ENCODE assay signal across 10 mouse cellular contexts in the genomic region with DNA sequence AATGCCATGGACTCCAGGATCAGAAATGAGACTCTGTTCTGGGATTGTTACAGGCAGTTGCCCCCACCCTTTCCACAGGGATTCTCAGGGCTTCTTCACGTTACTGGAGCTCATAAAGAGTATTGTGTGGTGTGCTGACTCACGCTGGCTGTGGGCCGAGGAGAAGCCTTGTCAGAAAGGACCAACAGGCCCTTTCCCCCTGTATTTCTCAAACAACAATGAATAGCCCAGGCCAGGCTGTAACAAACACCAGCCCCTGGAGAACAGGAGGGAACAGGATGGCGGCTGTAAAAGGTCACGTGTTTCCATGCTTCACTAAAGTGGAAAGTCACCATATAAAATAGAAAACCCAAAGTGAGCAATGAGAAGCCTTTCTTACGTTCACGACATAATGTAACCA. TPM values are rescaled to one million over a fixed set of nuclear protein-coding genes. Genes with fewer than 3 reads are reported as not detected.
DNase-seq lines count a peak whose midpoint lies in the region; ATAC-seq and TF ChIP-seq lines count a peak whose summit lies in the region.
"Had no signal": no experiment of that assay in that cellular context is flagged by ENCODE, and none has a peak within 500 bp of the region (broad histone marks: within the 10 kb centered on the region; RNA-seq: fewer than 3 reads in every experiment).

No protein-coding gene starts in this region.

- no peaks in the 10 kb centered on the region for H3K9me3 ChIP-seq in liver, postnatal 0 days (ENCODE audit: low read length)

- H3K27ac ChIP-seq in liver, postnatal 0 days (ENCODE audit: low read depth), result peak overlapping the region; percentile 30

- H3K9ac ChIP-seq in liver, postnatal 0 days (replicated peaks), result no peak overlapping the region

- TF ChIP-seq EP300 in liver, postnatal 0 days (IDR thresholded peaks at IDR 0.05; ENCODE audit: low read depth), result no peak

- H3K4me2 ChIP-seq in liver, postnatal 0 days (ENCODE audit: low read depth, low read length), result no peak overlapping the region

- peak; percentile 34 for DNase-seq in kidney, postnatal 10 days
- DNase-seq in kidney, adult 11 months, result no peak
- DNase-seq in NIH3T3 (ENCODE audit: low read depth), result peak; percentile 91
- DNase-seq in gastrocnemius, adult 8-10 months (ENCODE audit: low spot score in 2 of 2), result peak; percentile 20 to 24
- DNase-seq in liver, postnatal 0 days, result no peak
- no peak for DNase-seq in testis, postnatal 14 days (ENCODE audit: low spot score)
- no peak for DNase-seq in thymus, postnatal 10 days (ENCODE audit: low spot score in 2 of 2)
- no peak for DNase-seq in cerebellum, adult 9-11 months
- DNase-seq: kidney, adult 8-10 months; right cerebral cortex, postnatal 4 days had no signal

- ATAC-seq in liver, postnatal 0 days, result no peak

- H3K27me3 ChIP-seq in liver, postnatal 0 days (ENCODE audit: insufficient read depth, low read length), result peaks cover 3% of the 10 kb centered on the region; the same call in 1 of the 2 replicates

- H3K4me1 ChIP-seq in liver, postnatal 0 days (ENCODE audit: insufficient read depth), result peaks cover 35% of the 10 kb centered on the region

- WGBS in liver, postnatal 0 days (ENCODE audit: insufficient replicate concordance), result 51% methylated on average over 7 of the region's 7 CpGs

- no peak overlapping the region for H3K4me3 ChIP-seq in liver, postnatal 0 days (ENCODE audit: low read depth, low read length)

- H3K36me3 ChIP-seq in liver, postnatal 0 days (replicated peaks; ENCODE audit: insufficient read depth, low read length), result no peaks in the 10 kb centered on the region

- no peak for TF ChIP-seq CTCF in liver, postnatal 0 days (IDR thresholded peaks at IDR 0.05; ENCODE audit: low read depth)

RNA-seq across cellular contexts. Expression of a gene that starts 28.2 kb away (rescaled TPM):
- 1 to 10 TPM; 3.7 to 7.8 (median 7.1) TPM for total RNA-seq in gastrocnemius, adult 8-10 months (2022)
- polyA plus RNA-seq in liver, postnatal 0 days (2015; fragmentation: Nextera tagmentation; extraction: Ambion mirVana), result 5.9 and 6.2 TPM in 2 replicates

Comparison
In these comparisons a context has a peak if more than half of its experiments do, and no peak if none do; other contexts are left out.
1. DNase-seq: peak in kidney, postnatal 10 days (single experiment), NIH3T3 (single experiment) and gastrocnemius, adult 8-10 months (2 of 2); none in kidney, adult 11 months (single experiment), liver, postnatal 0 days (single experiment), testis, postnatal 14 days (single experiment), thymus, postnatal 10 days (0 of 2) and cerebellum, adult 9-11 months (single experiment).